Mouse (Mus musculus) B cell, adult 62 days (primary cell): ENCODE results near the gene Suco. TPM values are rescaled to one million over a fixed set of nuclear protein-coding genes. Genes with fewer than 3 reads are reported as not detected.

Source experiments
- total RNA-seq: library from RNA; stranded (reverse); gene quantifications from 4 replicates; pipeline ENCODE4 v1.2.4, GENCODE M21; 2023

Suco gene
- 167 to 221 TPM (median 187 TPM) in 4 replicates for total RNA-seq

DNA sequence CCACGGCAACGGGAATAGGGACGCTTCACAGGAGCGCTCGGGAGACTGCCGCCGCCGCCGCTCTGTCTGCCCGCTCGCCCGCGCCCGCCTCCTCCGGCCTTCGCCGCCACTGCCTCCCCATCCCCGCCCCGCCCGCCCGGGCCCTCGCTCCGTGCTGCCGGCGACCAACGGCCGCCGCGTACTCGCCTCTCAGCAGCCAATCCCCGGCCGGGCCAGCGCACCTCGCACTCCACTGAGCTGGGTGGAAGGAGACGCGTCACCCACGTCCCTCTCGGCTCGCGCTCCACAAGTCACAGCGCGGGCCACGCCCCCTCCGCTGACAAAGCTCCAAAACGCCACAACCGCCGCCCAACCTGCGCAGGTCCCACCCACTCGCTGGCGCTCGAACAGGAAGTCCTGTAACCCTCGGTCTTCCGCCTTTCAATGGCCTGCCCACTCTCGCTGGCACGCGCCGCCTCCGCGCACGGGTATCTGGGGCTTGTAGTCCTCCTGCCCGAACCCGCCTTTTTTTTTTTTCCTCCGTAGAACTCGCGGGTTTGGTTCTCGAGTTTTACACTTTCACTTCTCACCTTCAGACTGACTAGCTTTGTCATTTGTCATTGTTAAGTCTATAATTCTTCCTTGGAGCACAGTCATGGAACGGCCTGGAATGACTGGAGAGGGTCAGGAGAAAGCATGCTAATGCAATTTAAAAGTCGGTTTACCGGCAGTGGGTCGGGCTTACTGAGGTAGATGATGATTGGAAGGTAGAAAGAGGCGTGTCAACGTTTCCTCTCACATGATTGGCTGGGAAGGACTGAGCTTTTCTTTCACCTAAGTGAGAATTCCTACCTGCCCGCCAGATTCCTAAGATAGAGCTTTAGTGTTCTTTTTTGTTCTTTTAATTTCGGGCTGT lies at the start of gene Suco:
Suco (minus strand) TSS at position 130 of the 895 bp plus-strand sequence.

DNA sequence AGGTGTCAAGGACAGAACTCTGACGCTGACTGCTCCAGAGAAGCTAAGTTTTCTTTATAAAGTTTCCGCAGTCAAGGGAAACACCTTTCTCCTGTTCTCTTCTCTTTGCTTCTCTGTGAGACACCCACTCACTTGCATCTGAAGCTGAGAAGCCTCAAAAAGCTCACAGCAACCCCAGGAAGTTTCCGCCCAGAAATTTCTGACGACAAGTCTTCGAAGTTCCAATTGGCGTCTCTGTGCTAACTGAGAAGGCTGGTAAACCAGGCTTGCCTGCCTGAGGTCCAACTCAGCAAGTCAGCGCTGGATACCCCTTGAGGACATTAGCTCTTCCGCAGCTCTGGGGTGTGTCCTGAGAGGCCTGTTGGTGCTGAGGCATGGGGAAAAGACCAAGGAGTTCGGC lies 88.1 kb downstream of the Suco start, which contains the start of gene Fasl:
Fasl (minus strand) TSS at position 157 of the 400 bp plus-strand sequence.

Other genes starting within 250 kb of the Suco start
- gene Fasl, start 88.2 kb downstream of the Suco start, total RNA-seq: 0.47 to 0.61 TPM (median 0.60 TPM) in 4 replicates
- gene Pigc, start 92.5 kb upstream of the Suco start, total RNA-seq: 11.6 to 16.8 TPM (median 13.4 TPM) in 4 replicates
- not detected in 4 replicates for gene 4930558K02Rik, start 103.0 kb upstream of the Suco start, total RNA-seq